Mouse (Mus musculus) limb, embryonic 13.5 days (tissue): ENCODE measurements at regions not wholly inside any gene's neighbourhood (a gene's known extent, or its start where the extent isn't known, plus 50 kb on each side); places are given as distances from the start of the nearest gene placed in this dataset.

Source experiments
- ATAC-seq: fragments of 200-750 bp; cut with Nextera tagmentation; 2 replicates; pipeline ENCODE4 v1.8.0; 2017; ENCODE audit warnings: low read depth, moderate number of reproducible peaks, moderate TSS enrichment; ENCODE audit not compliant: low FRiP score
- H3K27ac ChIP-seq: fragments of 300-500 bp; sonication (generic); 2 replicates; pipeline ENCODE4 v1.5.1; 2015; ENCODE audit warnings: inconsistent platforms, mild to moderate bottlenecking, moderate library complexity
- H3K27me3 ChIP-seq: fragments of 300-500 bp; sonication (generic); 2 replicates; pipeline ENCODE4 v1.6.1; 2015; ENCODE audit warnings: mild to moderate bottlenecking, inconsistent platforms
- H3K36me3 ChIP-seq: fragments of 300-500 bp; sonication (generic); 2 replicates; pipeline ENCODE4 v1.6.1; 2015; ENCODE audit warnings: inconsistent platforms, mild to moderate bottlenecking, moderate library complexity
- H3K4me1 ChIP-seq: fragments of 300-500 bp; sonication (generic); 2 replicates; pipeline ENCODE4 v1.6.1; 2015; ENCODE audit warnings: inconsistent platforms
- H3K4me2 ChIP-seq: fragments of 300-500 bp; sonication (generic); replicated peaks from 2 replicates; pipeline ENCODE4 v1.6.1; 2015; ENCODE audit warnings: inconsistent platforms, mild to moderate bottlenecking, moderate library complexity
- H3K4me3 ChIP-seq: fragments of 300-500 bp; sonication (generic); 2 replicates; pipeline ENCODE4 v1.5.1; 2015; ENCODE audit warnings: moderate library complexity, mild to moderate bottlenecking, inconsistent platforms
- H3K9ac ChIP-seq: fragments of 300-500 bp; sonication (generic); 2 replicates; pipeline ENCODE4 v1.6.1; 2015; ENCODE audit warnings: mild to moderate bottlenecking, inconsistent platforms
- H3K9me3 ChIP-seq: fragments of 300-500 bp; sonication (generic); 2 replicates; pipeline ENCODE4 v1.6.1; 2016; ENCODE audit warnings: inconsistent platforms
- WGBS: fragments of 180-500 bp; shearing (Covaris S2); methylation state at CpG from one replicate; pipeline ENCODE4 v1.1.7; 2015; 5-methylcytosine and 5-hydroxymethylcytosine counted together

DNA sequence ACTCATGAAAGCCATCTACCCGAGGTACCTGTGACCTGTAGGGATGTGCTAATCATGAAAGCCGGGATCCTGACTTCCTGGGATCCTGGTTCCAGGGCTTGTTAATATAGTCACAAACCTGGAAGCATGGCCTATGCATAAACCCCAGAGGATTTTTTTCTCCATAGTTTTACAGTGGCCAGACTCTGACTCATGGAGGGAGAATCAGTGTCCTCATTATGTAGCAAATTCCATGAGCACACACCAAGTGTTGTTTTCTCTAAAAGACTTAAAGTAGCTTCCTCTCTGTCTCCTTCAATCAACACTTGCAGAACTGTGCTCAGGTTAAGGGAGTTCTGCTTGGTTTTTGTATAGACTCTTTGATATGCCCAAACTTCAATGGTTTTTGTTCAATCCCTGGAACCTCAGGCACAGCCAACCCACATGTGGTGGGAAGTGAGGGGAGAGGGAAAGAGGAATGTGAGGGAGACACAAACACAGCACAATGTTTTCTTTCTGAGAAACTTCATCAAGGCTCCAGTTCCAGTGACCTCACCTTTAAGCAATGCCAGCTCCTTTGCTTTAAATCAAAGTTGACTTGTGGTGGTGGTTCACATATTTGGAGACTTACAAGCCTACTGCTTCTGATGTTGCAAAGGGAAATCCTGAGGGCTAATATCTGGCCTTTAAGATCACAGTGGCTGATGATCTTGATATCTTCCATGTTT is 488.6 kb upstream of the Pappa start:
- Histone ChIP-seq H3K4me3 (no peak overlapping the region), H3K4me2 (no peak overlapping the region), H3K27me3 (no peaks in the 10 kb centered on the region), H3K4me1 (no peaks in the 10 kb centered on the region), H3K27ac (no peak overlapping the region), H3K9me3 (no peaks in the 10 kb centered on the region), H3K9ac (no peak overlapping the region), H3K36me3 (no peaks in the 10 kb centered on the region)
- ATAC-seq: peak; percentile 57; the same call in 1 of the 2 replicates
- 74% methylated on average over 2 of the region's 2 CpGs for WGBS

DNA sequence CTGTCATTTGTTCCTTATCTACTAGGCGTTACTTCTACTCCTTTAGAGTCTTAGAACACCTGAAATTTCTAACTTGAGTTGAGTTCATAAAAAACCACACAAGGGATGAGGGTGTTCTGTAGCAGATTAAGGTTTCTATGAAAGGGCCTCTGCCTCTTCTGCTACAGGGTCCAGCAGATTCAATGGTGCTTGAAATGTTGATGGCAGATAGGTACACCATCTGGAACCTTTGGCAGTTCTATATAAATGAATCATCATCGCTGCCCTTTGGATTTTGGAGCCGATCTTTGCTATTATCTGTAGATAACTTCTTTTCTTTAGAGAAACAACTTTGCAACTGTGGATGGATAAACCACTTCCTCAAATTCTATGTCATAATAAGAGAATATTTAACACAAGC is 483.9 kb upstream of the Pappa start:
- Histone ChIP-seq H3K4me1 (no peaks in the 10 kb centered on the region), H3K9me3 (no peaks in the 10 kb centered on the region), H3K9ac (no peak overlapping the region), H3K27me3 (no peaks in the 10 kb centered on the region), H3K4me2 (no peak overlapping the region), H3K36me3 (no peaks in the 10 kb centered on the region), H3K4me3 (no peak overlapping the region), H3K27ac (no peak overlapping the region)
- WGBS: 83% methylated on average over 3 of the region's 3 CpGs
- ATAC-seq: no peak

DNA sequence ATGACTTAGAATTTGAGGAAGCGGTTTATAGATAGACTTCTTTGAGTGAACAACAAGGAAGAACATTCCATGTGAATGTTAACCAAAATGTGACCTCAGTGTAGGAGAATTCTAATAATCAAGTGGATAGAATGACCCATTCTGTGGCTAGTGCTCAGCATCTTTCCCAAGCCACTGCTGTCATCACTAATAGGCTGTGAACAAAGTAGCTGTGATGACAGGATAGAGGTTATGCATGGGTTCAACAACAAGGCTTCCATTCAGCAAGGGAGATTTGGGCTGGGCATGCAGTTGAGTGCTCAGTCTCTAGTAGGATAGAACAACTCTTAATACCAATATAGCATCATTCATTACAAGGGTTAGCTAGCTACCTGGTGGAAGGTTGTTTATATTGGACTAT is 483.0 kb upstream of the Pappa start:
- Histone ChIP-seq H3K36me3 (no peaks in the 10 kb centered on the region), H3K4me3 (no peak overlapping the region), H3K27me3 (no peaks in the 10 kb centered on the region), H3K9ac (no peak overlapping the region), H3K27ac (no peak overlapping the region), H3K9me3 (no peaks in the 10 kb centered on the region), H3K4me1 (no peaks in the 10 kb centered on the region), H3K4me2 (no peak overlapping the region)
- WGBS: 76% methylated on average over 1 of the region's 1 CpGs
- ATAC-seq: no peak

DNA sequence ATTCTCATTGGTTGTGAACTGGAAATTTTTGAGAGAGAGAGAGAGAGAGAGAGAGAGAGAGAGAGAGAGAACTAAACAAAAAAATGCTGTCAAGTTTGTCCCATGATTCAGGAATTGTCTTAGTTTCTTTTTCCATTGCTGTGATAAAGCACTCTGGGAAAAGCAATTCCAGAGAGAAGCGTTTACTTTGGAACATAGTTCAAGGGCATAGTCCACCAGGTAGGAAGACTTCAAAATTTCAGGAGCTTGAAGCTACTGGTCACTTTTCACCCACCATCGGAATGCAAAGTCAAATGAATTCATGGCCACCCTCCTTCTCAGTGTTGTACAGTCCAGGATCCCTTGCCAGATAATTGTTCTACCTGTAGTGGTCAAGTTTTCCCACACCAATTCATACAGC is 478.8 kb upstream of the Pappa start:
- Histone ChIP-seq H3K27ac (no peak overlapping the region), H3K9me3 (no peaks in the 10 kb centered on the region), H3K4me2 (no peak overlapping the region), H3K4me1 (no peaks in the 10 kb centered on the region), H3K27me3 (no peaks in the 10 kb centered on the region), H3K36me3 (no peaks in the 10 kb centered on the region), H3K9ac (no peak overlapping the region), H3K4me3 (no peak overlapping the region)
- 94% methylated on average over 2 of the region's 2 CpGs for WGBS
- no peak for ATAC-seq

DNA sequence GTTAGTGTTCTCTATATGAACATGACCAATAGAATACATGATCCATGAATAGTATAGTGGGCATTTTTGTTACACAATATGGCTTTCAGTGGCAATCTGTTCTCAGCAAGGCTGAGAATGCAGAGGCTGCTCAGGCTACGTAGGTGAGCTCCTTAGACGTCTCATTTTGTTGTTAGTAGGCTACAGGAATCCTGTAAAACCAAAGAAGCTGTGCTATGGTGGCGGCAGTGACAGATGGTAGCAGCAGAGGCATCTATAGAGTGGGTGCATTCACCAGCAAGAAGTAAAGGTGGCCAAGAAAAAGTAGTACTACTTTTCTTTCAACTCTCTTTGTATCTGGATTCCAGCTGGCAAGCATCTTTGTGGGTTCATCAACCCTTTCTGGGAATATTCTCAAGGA is 469.8 kb upstream of the Pappa start:
- WGBS: 70% methylated on average over 3 of the region's 3 CpGs
- no peak overlapping the region for H3K4me3 ChIP-seq
- ATAC-seq: no peak

DNA sequence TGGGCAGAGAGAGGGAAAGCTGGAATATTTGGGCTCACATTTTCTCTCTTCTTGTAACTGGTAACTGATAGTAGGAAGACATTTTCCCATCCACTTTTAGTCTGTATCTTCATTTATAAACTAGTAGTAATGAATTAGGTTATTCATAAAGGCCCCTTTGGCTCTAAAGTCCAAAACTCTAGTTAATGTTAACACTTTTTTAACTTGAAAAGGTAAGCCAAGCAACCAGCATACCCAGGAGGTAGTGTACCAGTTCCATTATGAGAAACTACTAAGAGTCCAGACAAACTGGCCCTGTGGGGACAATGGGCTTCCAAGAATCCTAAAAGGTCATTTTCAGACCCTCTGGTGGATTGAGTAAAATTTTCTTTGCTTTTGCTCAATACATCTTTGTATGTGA is 468.4 kb upstream of the Pappa start:
- no peak overlapping the region for H3K9ac ChIP-seq
- H3K27ac ChIP-seq: no peak overlapping the region
- H3K36me3 ChIP-seq: no peaks in the 10 kb centered on the region
- no peak for ATAC-seq
- H3K4me3 ChIP-seq: no peak overlapping the region
- no peak overlapping the region for H3K4me2 ChIP-seq
- no peaks in the 10 kb centered on the region for H3K27me3 ChIP-seq
- H3K4me1 ChIP-seq: no peaks in the 10 kb centered on the region
- no peaks in the 10 kb centered on the region for H3K9me3 ChIP-seq

More for the DNA sequence above, 469.8 kb upstream of the Pappa start:
- H3K27ac ChIP-seq: no peak overlapping the region
- H3K4me1 ChIP-seq: no peaks in the 10 kb centered on the region
- no peak overlapping the region for H3K9ac ChIP-seq
- H3K36me3 ChIP-seq: no peaks in the 10 kb centered on the region
- no peak overlapping the region for H3K4me2 ChIP-seq
- H3K27me3 ChIP-seq: no peaks in the 10 kb centered on the region
- no peaks in the 10 kb centered on the region for H3K9me3 ChIP-seq

DNA sequence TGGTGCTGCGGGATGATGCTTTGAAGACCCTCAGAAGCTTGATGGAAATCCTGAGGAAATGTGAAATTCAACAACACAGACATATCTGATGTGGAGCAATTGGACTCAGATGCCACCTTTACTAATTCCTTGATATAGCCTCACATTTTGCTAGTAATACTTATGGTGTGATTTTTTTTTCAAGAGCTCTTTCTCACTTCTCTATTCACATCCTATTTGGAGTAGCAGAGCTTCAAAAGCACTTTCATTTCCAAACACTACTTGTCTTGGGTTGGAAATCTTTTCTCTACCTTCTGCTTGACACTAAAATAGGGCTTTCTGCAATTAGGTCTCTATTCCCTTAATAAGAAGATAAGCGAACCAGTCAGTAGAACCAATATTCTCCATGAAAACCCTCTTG is 460.3 kb upstream of the Pappa start:
- no peak overlapping the region for H3K9ac ChIP-seq
- H3K9me3 ChIP-seq: no peaks in the 10 kb centered on the region
- no peaks in the 10 kb centered on the region for H3K4me1 ChIP-seq
- no peaks in the 10 kb centered on the region for H3K27me3 ChIP-seq
- 86% methylated on average over 2 of the region's 2 CpGs for WGBS
- no peaks in the 10 kb centered on the region for H3K36me3 ChIP-seq
- ATAC-seq: no peak
- no peak overlapping the region for H3K4me3 ChIP-seq
- no peak overlapping the region for H3K27ac ChIP-seq
- H3K4me2 ChIP-seq: no peak overlapping the region

DNA sequence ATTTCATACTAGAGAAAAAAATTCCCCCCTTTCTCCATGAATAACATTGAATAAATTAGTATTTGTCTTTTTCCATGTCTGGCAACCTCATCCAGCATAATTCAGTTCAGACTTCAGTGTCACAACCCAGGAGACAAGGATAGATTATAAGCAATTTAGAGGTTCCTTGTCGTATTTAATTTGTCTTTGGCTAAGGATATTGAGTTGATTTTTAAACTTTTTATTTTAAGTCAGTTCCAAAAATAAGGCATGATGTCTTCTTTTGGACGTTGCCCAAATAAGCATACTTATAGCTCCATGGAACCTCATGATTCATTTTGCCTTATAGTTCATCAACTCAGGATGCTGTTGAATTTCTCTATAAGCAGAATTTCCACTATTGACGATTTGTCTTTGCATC is 456.0 kb upstream of the Pappa start:
- Histone ChIP-seq H3K4me3 (no peak overlapping the region), H3K27ac (no peak overlapping the region), H3K9me3 (no peaks in the 10 kb centered on the region), H3K4me1 (no peaks in the 10 kb centered on the region), H3K27me3 (no peaks in the 10 kb centered on the region), H3K36me3 (no peaks in the 10 kb centered on the region), H3K9ac (no peak overlapping the region), H3K4me2 (no peak overlapping the region)
- WGBS: 79% methylated on average over 3 of the region's 3 CpGs
- ATAC-seq: no peak

DNA sequence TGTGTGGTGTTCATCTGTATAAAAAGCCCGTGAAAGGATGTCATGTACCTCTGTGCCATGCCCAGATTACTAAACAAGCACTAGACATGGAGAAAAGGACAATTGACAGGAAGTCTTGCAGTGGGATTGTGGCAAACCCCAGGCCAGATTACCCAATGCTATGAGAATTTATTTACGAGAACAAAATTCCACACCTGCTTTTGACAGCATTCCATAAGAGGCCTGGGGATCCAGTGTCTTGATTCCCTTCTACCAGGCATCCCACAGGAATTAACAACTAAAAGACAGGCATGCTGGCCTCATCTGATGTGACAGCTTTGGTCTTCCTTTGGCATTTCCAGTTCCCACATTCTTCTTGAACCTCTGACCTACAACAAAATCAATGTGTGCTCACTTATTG is 454.3 kb upstream of the Pappa start:
- H3K36me3 ChIP-seq: no peaks in the 10 kb centered on the region
- H3K9ac ChIP-seq: no peak overlapping the region
- no peak overlapping the region for H3K27ac ChIP-seq
- H3K27me3 ChIP-seq: no peaks in the 10 kb centered on the region
- 80% methylated on average over 2 of the region's 2 CpGs for WGBS
- no peaks in the 10 kb centered on the region for H3K9me3 ChIP-seq
- H3K4me1 ChIP-seq: no peaks in the 10 kb centered on the region
- H3K4me2 ChIP-seq: no peak overlapping the region
- no peak for ATAC-seq
- H3K4me3 ChIP-seq: no peak overlapping the region

DNA sequence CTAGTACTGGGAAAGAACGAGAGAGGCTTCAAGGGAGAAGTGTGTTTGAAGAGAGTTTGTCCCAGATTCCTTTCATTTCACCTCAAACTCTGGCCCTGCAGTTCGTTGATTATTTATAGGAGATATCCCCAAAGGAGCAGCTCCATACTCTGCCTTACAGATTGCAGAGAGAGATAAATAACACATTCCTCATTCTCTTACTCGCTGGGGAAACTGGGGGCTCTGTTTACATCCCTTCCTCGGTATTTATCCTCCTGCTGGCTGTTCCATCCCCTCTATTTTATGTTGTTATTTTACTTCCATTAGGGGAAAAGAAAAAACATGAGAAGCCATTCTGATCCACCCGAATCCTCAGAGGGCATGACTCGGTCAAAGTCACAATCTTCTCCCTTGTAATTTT is 447.5 kb upstream of the Pappa start:
- no peak for ATAC-seq

DNA sequence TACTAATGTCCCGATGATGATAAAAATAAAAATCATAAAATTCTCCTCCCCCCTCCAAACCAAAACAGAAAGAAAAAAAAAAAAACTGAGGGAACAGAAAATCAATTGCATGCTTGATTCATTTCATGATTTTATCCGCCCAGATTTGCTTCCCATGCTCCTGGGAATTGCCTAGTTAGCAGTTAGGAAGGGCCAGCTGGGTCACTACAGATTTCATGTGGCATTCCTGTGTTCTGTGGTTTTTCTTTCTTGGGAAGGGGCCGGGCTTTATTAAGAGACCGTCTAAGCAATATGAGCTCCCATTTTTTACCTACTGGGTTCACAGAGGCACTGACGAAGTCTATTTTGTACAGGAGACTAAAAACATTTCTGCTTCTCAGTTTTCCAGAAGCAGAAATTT is 447.1 kb upstream of the Pappa start:
- no peak overlapping the region for H3K4me3 ChIP-seq
- H3K4me2 ChIP-seq: no peak overlapping the region
- ATAC-seq: no peak
- H3K9me3 ChIP-seq: no peaks in the 10 kb centered on the region
- H3K27me3 ChIP-seq: no peaks in the 10 kb centered on the region
- no peak overlapping the region for H3K9ac ChIP-seq
- WGBS: 65% methylated on average over 5 of the region's 5 CpGs
- no peak overlapping the region for H3K27ac ChIP-seq
- no peaks in the 10 kb centered on the region for H3K36me3 ChIP-seq
- no peaks in the 10 kb centered on the region for H3K4me1 ChIP-seq

More for the DNA sequence above, 447.5 kb upstream of the Pappa start:
- Histone ChIP-seq H3K36me3 (no peaks in the 10 kb centered on the region), H3K27me3 (no peaks in the 10 kb centered on the region), H3K9ac (no peak overlapping the region), H3K9me3 (no peaks in the 10 kb centered on the region), H3K4me2 (no peak overlapping the region), H3K4me3 (no peak overlapping the region), H3K27ac (no peak overlapping the region), H3K4me1 (no peaks in the 10 kb centered on the region)
- 63% methylated on average over 6 of the region's 6 CpGs for WGBS

DNA sequence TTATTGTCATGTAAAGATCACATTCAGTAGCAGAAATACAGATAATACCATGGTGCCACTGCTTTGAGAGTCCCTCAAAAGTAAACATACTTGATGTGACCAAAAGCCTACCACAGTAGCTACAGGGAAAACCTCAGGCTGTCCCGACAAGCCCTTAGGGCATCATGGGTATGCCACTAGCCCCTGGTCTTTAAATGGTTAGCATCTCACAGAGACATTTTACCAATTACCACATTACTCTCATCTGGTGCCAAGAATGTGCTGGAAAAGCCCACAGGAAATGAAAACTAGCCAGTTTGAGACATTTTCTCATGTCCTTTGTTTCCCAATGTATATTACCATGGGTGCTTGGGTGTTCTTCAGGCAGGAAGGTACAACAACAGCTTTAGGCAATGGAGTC is 439.3 kb upstream of the Pappa start:
- 0 out of 2 replicates have a peak, but pooled peaks cover 4% of the 10 kb centered on the region for H3K4me1 ChIP-seq
- 83% methylated on average over 1 of the region's 1 CpGs for WGBS
- H3K4me3 ChIP-seq: no peak overlapping the region
- ATAC-seq: no peak
- no peak overlapping the region for H3K27ac ChIP-seq
- no peak overlapping the region for H3K9ac ChIP-seq
- H3K27me3 ChIP-seq: no peaks in the 10 kb centered on the region
- H3K4me2 ChIP-seq: no peak overlapping the region
- H3K9me3 ChIP-seq: no peaks in the 10 kb centered on the region
- no peaks in the 10 kb centered on the region for H3K36me3 ChIP-seq

DNA sequence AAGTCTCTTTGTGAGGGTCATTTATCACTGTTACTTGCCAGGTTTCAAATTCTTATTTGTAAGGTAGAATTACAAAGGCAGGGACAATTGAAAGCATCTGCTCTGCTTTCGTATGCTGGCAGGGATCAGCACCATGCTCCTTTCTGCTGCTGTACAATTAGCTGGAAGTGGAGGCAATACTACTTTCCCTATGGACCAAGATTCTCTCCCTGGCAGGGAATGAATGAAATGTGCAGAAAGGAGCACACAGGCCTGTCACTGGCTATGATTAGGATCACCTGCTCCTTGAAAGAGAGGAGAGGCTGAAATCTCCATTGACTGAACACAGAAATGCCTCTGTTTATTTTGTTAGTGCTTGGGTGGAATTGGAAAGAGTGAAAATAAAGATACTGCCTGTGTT is 427.8 kb upstream of the Pappa start:
- Histone ChIP-seq H3K9ac (no peak overlapping the region), H3K4me2 (no peak overlapping the region), H3K36me3 (no peaks in the 10 kb centered on the region), H3K4me1 (no peaks in the 10 kb centered on the region), H3K9me3 (no peaks in the 10 kb centered on the region; the same call in 1 of the 2 replicates), H3K27me3 (no peaks in the 10 kb centered on the region), H3K27ac (no peak overlapping the region), H3K4me3 (no peak overlapping the region)
- 12% methylated on average over 1 of the region's 1 CpGs for WGBS
- ATAC-seq: no peak
